Mouse (Mus musculus): Measurements from ENCODE around the gene Gsta4.
"Not testable (repeated sequence)": the region's sequence is repeated elsewhere in the genome, so short reads cannot be mapped to it uniquely, and the experiment has no call there.

Gene Gsta4

GRCm38 (mm10) chr9:78229658-78230057 lies 47.1 kb downstream of the Gsta4 start:
- DNase-seq (ENCODE audit: extremely low spot score, low read depth, low spot score), result not testable (repeated sequence)

GRCm38 (mm10) chr9:78230461-78230860 lies 47.9 kb downstream of the Gsta4 start, which contains the start of gene Gsta1:
Gsta1 (plus strand) TSS chr9:78230656.
- not testable (repeated sequence) for DNase-seq (ENCODE audit: extremely low spot score, low read depth, low spot score)

GRCm38 (mm10) chr9:78233121-78233695 lies 50.6 kb downstream of the Gsta4 start:
- not testable (repeated sequence) for DNase-seq (ENCODE audit: extremely low spot score, low read depth, low spot score)

- not testable (repeated sequence) for DNase-seq (ENCODE audit: extremely low spot score, low read depth, low spot score)
Observed at GRCm38 (mm10) chr9:78255683-78256470, 73.3 kb downstream of the Gsta4 start.

GRCm38 (mm10) chr9:78256914-78257313 lies 74.3 kb downstream of the Gsta4 start, which contains the start of gene Gm3776:
Gm3776 (plus strand) TSS chr9:78257129.
- not testable (repeated sequence) for DNase-seq (ENCODE audit: extremely low spot score, low read depth, low spot score)
